Mouse (Mus musculus) cerebellum, postnatal 25 days (tissue): Measurements from ENCODE around the gene Clns1a.

ENCODE experiments used
- DNase-seq, 2 experiments: peaks; one replicate each; pipeline ENCODE4 v3.0.0; 2021; ENCODE audit warnings: mixed read lengths in 2 of 2

Gene Clns1a

GRCm38 (mm10) chr7:97696506-97697254 lies at the start of gene Clns1a:
Gene Clns1a (plus strand): TSS chr7:97696634.
- peak; percentile 95 to 97 for DNase-seq

- DNase-seq: no peak
These were observed 48.8 kb upstream of the Clns1a start for GRCm38 (mm10) chr7:97647656-97648055.

GRCm38 (mm10) chr7:97650729-97651128 lies 45.7 kb upstream of the Clns1a start:
- no peak for DNase-seq

GRCm38 (mm10) chr7:97656144-97656543 lies 40.3 kb upstream of the Clns1a start:
- no peak for DNase-seq

GRCm38 (mm10) chr7:97661634-97662033 lies 34.8 kb upstream of the Clns1a start:
- no peak for DNase-seq

GRCm38 (mm10) chr7:97679239-97679638 lies 17.2 kb upstream of the Clns1a start:
- DNase-seq: no peak

GRCm38 (mm10) chr7:97687831-97688230 lies 8.6 kb upstream of the Clns1a start:
- no peak for DNase-seq

GRCm38 (mm10) chr7:97695441-97695840 lies 993 bp upstream of the Clns1a start:
- no peak for DNase-seq

GRCm38 (mm10) chr7:97696133-97696505 lies 315 bp upstream of the Clns1a start:
- peak in 1 of 2 experiments; percentile 60 for DNase-seq

GRCm38 (mm10) chr7:97700173-97700572 lies 3.7 kb downstream of the Clns1a start:
- DNase-seq: no peak

GRCm38 (mm10) chr7:97701106-97701505 lies 4.7 kb downstream of the Clns1a start:
- no peak for DNase-seq

GRCm38 (mm10) chr7:97707123-97707522 lies 10.7 kb downstream of the Clns1a start:
- peak; percentile 54 to 70 for DNase-seq

GRCm38 (mm10) chr7:97707809-97708208 lies 11.4 kb downstream of the Clns1a start:
- no peak for DNase-seq

GRCm38 (mm10) chr7:97709204-97709603 lies 12.8 kb downstream of the Clns1a start:
- no peak for DNase-seq

- no peak for DNase-seq
These were observed 18.2 kb downstream of the Clns1a start for GRCm38 (mm10) chr7:97714651-97715050.

- DNase-seq: no peak
These were observed 20.9 kb downstream of the Clns1a start for GRCm38 (mm10) chr7:97717326-97717725.

- DNase-seq: no peak
These were observed 22.6 kb downstream of the Clns1a start for GRCm38 (mm10) chr7:97719078-97719477.

- DNase-seq: no peak
These were observed 23.7 kb downstream of the Clns1a start for GRCm38 (mm10) chr7:97720109-97720508.

GRCm38 (mm10) chr7:97722278-97722918 lies 26.0 kb downstream of the Clns1a start:
- DNase-seq: no peak

GRCm38 (mm10) chr7:97723646-97724538 lies 27.5 kb downstream of the Clns1a start:
- no peak for DNase-seq

GRCm38 (mm10) chr7:97725401-97725800 lies 29.0 kb downstream of the Clns1a start:
- DNase-seq: no peak

GRCm38 (mm10) chr7:97726080-97726479 lies 29.6 kb downstream of the Clns1a start:
- DNase-seq: no peak

- DNase-seq: no peak
These were observed 30.3 kb downstream of the Clns1a start for GRCm38 (mm10) chr7:97726778-97727177.
